Mouse (Mus musculus) kidney, adult 2 months (tissue): ENCODE results near the gene Spn.

Source experiments
- CTCF ChIP-seq: fragments of 200-500 bp; conservative IDR thresholded peaks from 2 replicates; pipeline ENCODE4 v1.5.1; 2011; ENCODE audit warnings: low read depth, mild to moderate bottlenecking, control low read depth, low read length, moderate library complexity, mixed read lengths; ENCODE audit not compliant: insufficient read depth, insufficient read length
- POLR2A ChIP-seq: fragments of 200-500 bp; IDR thresholded peaks from one replicate; pipeline ENCODE4 v1.6.1; 2011; ENCODE audit warnings: low read depth, low read length, control low read depth

- no peak for TF ChIP-seq CTCF
- TF ChIP-seq POLR2A, result no peak
These were observed 47.2 kb downstream of the Spn start for GRCm38 (mm10) chr7:127090154-127091113.
